Mouse (Mus musculus): Measurements from ENCODE around the gene Car3.
"Not testable (repeated sequence)": the region's sequence is repeated elsewhere in the genome, so short reads cannot be mapped to it uniquely, and the experiment has no call there.

Car3 gene

GRCm38 (mm10) chr3:14863022-14863711 is at the start of gene Car3:
Gene Car3 (plus strand): TSS chr3:14863512.
- DNase-seq (ENCODE audit: low spot score in 2 of 2): peak in 1 of 2 experiments; percentile 34

DNA sequence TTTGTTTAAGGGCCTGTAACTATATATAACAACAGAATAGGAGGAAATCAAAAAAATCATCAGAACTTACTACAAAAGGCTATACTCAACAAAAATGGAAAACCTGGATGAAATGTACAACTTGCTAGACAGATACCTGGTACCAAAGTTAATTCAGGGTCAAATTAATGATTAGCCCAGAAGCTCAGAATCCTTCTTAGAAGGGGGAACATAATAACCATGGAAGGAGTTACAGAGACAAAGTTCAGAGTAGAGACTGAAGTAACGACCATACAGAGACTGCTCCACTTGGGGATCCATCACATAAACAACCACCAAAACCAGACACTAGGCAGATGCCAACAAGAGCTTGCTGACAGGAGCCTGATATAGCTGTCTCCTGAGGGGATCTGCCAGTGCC is 47.9 kb upstream of the Car3 start:
- not testable (repeated sequence) for DNase-seq (ENCODE audit: low spot score in 2 of 2)

DNA sequence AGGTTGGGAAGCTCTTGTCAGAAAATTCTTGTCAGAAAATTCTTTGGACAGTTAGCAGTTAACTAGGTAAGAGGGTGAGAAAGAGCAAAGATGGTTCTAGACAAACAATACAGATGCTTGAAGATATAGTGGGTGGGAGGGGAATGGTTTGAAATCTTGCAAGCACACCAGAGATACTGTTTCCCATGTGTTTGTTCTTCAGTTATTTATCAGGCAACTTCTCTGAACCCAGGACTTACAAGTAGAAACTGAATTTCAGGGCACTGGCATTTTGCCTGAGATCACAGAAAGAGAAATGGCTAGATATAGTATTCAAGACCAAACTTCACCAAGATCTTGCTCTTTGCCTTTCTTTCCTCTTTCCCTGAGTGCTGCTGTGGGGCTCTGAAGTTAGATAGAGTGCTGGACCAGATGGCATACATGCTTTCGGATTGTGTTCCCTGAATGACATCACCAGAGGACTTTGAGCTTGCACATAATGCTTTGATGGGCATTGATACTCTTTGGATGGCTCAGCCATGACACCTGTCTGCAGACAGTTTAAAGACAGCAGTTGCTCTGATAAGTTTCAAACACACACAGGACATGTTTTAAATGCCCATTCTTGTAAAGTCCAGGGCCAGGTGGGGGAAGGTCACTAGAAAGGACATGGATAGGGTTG is 43.3 kb upstream of the Car3 start:
- no peak for DNase-seq (ENCODE audit: low spot score in 2 of 2)

GRCm38 (mm10) chr3:14828896-14829295 is 34.4 kb upstream of the Car3 start:
- DNase-seq (ENCODE audit: low spot score in 2 of 2): no peak

DNA sequence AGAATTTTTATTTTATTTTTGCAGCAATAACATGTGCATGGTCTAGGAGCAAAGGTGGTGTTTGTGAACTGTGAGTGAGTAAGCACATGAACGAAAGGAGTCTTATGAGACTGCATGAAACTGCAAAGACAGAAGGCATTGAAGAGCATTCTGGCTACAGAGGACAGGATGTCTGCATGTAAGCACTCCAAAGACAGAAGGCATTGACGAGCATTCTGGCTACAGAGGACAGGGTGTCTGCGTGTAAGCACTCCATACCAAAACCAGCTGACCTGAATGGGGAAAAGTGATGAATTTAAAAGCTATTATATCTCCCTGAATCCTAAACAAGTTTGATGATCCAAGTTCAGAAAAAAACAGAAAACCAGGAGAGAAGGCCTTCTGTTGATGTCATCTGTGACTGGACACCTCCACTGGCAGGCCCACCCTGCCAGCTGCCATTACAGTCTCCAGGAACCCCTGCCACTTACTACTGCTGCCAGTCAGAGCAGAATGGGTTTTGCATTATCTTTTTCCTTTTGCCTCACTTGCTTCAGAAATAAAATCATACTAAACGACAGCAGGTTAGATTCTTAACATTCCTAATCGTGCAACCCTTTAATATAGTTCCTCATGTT is 32.0 kb upstream of the Car3 start:
- no peak for DNase-seq (ENCODE audit: low spot score in 2 of 2)

- DNase-seq (ENCODE audit: low spot score in 2 of 2): peak in 1 of 2 experiments; percentile 70
Observed at GRCm38 (mm10) chr3:14832766-14833165, 30.5 kb upstream of the Car3 start.

- no peak for DNase-seq (ENCODE audit: low spot score in 2 of 2)
Observed at GRCm38 (mm10) chr3:14838936-14839335, 24.4 kb upstream of the Car3 start.

GRCm38 (mm10) chr3:14839466-14840118 is 23.7 kb upstream of the Car3 start:
- DNase-seq (ENCODE audit: low spot score in 2 of 2): no peak

DNA sequence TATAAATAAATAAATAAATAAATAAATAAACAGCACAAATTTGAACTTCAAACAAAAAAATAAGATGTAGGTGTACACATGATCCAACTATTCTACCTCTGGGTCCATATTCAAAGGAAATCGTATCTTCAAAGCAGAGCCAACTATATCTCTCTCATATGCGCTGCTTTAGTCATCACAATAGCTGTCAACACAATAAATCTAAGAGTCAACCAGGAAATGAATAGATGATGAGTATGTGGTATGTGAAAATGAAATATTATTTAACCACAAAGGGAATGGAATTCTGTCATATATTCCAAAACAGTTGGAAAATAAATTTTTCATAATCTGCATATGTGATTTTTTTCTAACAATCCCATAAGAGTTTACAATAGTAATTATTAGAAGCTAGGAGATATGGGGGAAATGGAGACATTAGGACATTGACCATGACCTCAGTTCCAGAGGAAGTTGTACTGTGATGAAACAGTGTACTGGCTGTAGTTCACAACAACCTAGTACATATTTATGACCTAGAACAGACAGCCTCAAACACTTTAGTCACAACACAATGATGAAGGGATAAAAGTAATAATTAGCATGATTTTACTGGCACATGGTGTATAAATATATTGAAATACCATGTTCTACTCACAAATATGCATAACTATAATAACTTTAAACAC is 14.6 kb upstream of the Car3 start:
- DNase-seq (ENCODE audit: low spot score in 2 of 2): no peak

GRCm38 (mm10) chr3:14853966-14854365 is 9.3 kb upstream of the Car3 start:
- DNase-seq (ENCODE audit: low spot score in 2 of 2): no peak

DNA sequence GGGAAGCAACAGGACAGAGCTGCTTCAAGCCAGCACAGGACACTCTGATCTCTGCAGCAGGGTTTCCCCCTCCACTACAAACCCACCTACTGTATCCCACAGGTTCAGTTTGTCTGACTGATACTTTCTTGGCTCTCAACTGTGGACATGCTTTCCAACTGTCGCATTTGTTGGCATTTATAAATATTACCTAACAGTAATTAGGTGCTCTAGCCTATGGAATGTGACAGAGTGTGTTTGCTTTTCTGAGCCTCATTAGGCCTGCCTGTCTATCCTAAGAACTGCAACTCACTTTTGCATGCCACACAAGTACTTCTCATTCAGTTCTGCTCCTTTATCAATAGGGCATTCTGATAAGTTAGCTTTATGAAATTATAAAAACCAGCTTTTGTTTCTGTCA is 8.9 kb upstream of the Car3 start:
- no peak for DNase-seq (ENCODE audit: low spot score in 2 of 2)

DNA sequence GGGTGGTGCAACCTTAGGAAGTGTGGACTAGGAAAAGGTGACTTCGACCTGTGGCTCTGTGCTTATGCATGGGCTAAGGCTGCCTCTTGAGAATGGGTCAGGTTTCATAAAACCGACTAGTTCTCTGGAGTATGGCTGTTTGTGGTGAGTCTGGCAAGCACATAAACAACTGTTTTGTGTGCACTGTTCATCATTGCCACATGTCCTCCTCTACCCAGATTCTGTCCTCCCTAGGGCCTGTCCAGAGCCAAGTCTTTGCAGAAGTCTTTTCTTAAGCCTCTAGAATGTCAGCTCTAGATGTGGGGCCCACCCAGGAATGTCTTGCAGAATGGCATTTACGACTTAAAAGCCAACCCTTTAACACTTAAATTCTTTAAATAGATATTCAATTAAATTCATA is 5.4 kb upstream of the Car3 start:
- peak in 1 of 2 experiments; percentile 28 for DNase-seq (ENCODE audit: low spot score in 2 of 2)

DNA sequence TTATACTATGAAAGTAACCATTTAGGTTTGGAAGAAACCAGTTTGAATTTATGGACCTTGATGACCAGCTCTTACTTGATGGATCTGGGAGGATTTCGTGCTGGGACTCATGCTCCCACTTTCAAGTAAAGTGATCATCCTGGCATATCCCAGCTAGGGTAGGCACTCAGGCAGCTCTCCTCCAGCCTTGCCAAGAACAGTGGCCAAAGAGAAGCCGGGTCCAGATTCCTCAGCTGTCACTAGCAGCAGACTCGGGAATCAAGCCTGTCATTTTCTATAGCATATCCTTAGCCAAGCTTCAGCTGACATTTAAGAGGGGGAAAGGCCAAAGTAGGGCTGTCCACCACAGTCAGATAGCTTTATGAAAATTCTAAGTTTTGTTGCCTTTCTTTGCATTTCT is 3.0 kb upstream of the Car3 start:
- no peak for DNase-seq (ENCODE audit: low spot score in 2 of 2)

DNA sequence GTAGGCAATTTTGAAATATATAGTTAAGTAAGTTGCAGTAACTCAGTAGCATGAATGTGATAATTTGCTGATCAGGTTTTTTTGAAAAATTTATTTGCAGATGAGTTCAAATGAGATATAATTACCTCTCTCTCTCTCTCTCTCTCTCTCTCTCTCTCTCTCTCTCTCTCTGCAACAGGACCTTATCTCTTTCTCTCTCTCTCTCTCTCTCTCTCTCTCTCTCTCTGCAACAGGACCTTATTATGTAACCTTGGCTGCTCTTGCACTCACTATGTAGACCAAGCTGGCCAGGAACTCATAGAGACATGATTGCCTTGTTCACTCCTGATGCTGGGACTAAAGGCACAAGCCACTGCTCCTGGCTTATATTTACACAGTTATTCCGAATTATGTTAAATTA is 2.1 kb upstream of the Car3 start:
- DNase-seq (ENCODE audit: low spot score in 2 of 2): no peak

GRCm38 (mm10) chr3:14861787-14862186 is 1.5 kb upstream of the Car3 start:
- DNase-seq (ENCODE audit: low spot score in 2 of 2): no peak

GRCm38 (mm10) chr3:14862654-14863021 is 674 bp upstream of the Car3 start:
- no peak for DNase-seq (ENCODE audit: low spot score in 2 of 2)

GRCm38 (mm10) chr3:14863922-14864321 is 610 bp downstream of the Car3 start:
- DNase-seq (ENCODE audit: low spot score in 2 of 2): no peak

DNA sequence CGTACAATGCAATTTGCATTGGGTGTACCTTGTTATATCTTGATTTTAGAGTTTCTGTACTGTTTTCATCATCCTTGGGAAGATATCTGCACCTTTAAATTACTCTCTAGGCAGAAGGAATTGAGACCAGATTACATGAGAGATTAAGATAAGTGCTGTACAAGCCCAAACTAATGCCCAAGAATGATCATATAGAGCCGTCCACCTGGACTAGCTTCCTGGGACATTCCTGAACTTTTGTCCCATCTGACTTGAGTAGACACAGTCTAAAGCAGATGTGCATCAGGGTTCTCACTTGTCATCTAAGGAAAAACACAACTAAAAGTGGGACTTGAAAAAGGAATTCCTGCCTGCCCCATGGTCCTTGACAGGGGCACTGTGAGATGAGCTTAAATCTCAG is 2.6 kb downstream of the Car3 start:
- DNase-seq (ENCODE audit: low spot score in 2 of 2): no peak

DNA sequence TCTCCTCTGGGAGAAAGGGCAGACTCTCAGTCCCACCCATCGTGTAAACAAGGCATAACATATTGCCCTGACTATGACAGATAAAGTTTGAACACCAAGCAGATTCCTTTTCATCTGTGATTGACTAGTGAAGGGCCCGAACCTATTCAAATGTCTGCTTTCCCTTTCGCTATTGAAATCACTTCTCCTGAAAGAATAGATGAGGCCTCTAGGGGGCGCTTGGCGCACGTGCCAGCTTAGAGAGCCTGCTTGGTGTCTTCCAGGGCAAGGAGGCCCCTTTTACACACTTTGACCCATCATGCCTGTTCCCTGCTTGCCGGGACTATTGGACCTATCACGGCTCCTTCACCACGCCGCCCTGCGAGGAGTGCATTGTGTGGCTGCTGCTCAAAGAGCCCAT is 6.5 kb downstream of the Car3 start:
- DNase-seq (ENCODE audit: low spot score in 2 of 2): peak; percentile 46 to 67

- no peak for DNase-seq (ENCODE audit: low spot score in 2 of 2)
Observed at GRCm38 (mm10) chr3:14870528-14870927, 7.2 kb downstream of the Car3 start.

GRCm38 (mm10) chr3:14871386-14871785 is 8.1 kb downstream of the Car3 start:
- peak in 1 of 2 experiments; percentile 34 for DNase-seq (ENCODE audit: low spot score in 2 of 2)

- DNase-seq (ENCODE audit: low spot score in 2 of 2): no peak
Observed at GRCm38 (mm10) chr3:14874402-14875040, 11.2 kb downstream of the Car3 start.

All from urinary bladder, postnatal 36 days (tissue).